Mouse (Mus musculus) ES-Bruce4 (cell line): ENCODE measurements around the gene Sapcd1.

Experiments used
- CTCF ChIP-seq: IDR thresholded peaks from one replicate; pipeline ENCODE4 v1.8.1; 2011; ENCODE audit warnings: low read depth, low read length
- POLR2A ChIP-seq: IDR thresholded peaks from one replicate; pipeline ENCODE4 v1.8.1; 2011; ENCODE audit warnings: low read length; ENCODE audit not compliant: insufficient read depth

GRCm38 (mm10) chr17:35009586-35009985 lies 18.2 kb downstream of the Sapcd1 start:
- TF ChIP-seq POLR2A (no peak), CTCF (no peak)
